Mouse (Mus musculus): ENCODE results near the gene Defa37. TPM values are rescaled to one million over a fixed set of nuclear protein-coding genes. Genes with fewer than 3 reads are reported as not detected.

Gene Defa37
- not detected for polyA plus RNA-seq (2017; shearing (Covaris generic))

GRCm38 (mm10) chr8:21565086-21565485, at the start of gene Defa37:
Gene Defa37, plus strand, starts transcription at chr8:21565386.

DNA sequence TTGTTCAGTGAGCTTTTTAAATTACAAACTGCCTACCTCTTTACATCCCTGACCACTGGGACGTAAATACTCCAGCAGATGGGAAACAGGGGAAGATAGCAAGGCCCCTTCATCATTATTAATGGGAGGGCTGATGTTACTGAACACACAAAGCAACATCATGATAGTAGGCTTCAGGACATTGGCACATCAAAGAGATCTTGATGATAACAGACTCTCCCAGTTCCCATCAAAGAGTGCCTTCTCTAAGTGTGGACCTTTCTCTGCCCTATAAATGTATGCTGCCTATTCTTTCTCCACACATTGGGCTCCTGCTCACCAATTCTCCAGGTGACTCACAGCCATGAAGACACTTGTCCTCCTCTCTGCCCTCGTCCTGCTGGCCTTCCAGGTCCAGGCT, 36.5 kb upstream of the Defa37 start, which contains the start of gene Defa32:
Defa32 (plus strand) TSS at position 301 of the 400 bp plus-strand sequence.

DNA sequence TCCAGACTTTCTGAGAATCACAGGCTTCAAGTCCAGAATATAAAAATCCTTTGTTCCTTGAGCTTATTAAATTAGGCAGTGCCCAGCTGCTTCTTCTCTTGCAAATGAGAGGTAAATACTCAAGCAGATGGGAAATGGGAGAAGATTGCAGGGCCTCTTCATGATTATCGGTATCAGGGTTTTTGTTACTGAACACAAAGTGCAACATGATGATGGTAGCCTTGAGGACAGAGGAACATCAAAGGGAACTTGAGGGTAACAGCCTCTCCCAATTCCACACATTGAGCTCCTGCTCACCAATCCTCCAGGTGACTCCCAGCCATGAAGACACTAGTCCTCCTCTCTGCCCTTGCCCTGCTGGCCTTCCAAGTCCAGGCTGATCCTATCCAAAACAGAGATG, 17.5 kb downstream of the Defa37 start, which contains the start of gene Defa28:
Defa28 (plus strand) TSS at position 301 of the 400 bp plus-strand sequence.

GRCm38 (mm10) chr8:21594408-21594807, 29.2 kb downstream of the Defa37 start, which contains the start of gene Gm7861:
Gene Gm7861, minus strand, starts transcription at chr8:21594508.

Other genes with a start within 250 kb of the Defa37 start
- gene Defa27, start 249.8 kb upstream of the Defa37 start, polyA plus RNA-seq (2017; shearing (Covaris generic)), result not detected
- gene Defa29, start 238.4 kb upstream of the Defa37 start, polyA plus RNA-seq (2017; shearing (Covaris generic)), result not detected
- not detected for gene Defa2, start 186.9 kb upstream of the Defa37 start, polyA plus RNA-seq (2017; shearing (Covaris generic))
- gene Defa33, start 173.6 kb upstream of the Defa37 start, polyA plus RNA-seq (2017; shearing (Covaris generic)), result not detected
- not detected for gene Defa36, start 138.0 kb upstream of the Defa37 start, polyA plus RNA-seq (2017; shearing (Covaris generic))
- not detected for gene Gm7849, start 108.8 kb upstream of the Defa37 start, polyA plus RNA-seq (2017; shearing (Covaris generic))
- gene Defa20, start 56.1 kb upstream of the Defa37 start, polyA plus RNA-seq (2017; shearing (Covaris generic)), result not detected
- not detected for gene Defa32, start 36.4 kb upstream of the Defa37 start, polyA plus RNA-seq (2017; shearing (Covaris generic))
- gene Defa28, start 17.6 kb downstream of the Defa37 start, polyA plus RNA-seq (2017; shearing (Covaris generic)), result not detected
- not detected for gene Gm7861, start 29.1 kb downstream of the Defa37 start, polyA plus RNA-seq (2017; shearing (Covaris generic))
- not detected for gene Defa26, start 52.8 kb downstream of the Defa37 start, polyA plus RNA-seq (2017; shearing (Covaris generic))
- gene Defa17, start 90.4 kb downstream of the Defa37 start, polyA plus RNA-seq (2017; shearing (Covaris generic)), result not detected
- gene Defa34, start 100.4 kb downstream of the Defa37 start, polyA plus RNA-seq (2017; shearing (Covaris generic)), result not detected
- gene AY761184, start 138.3 kb downstream of the Defa37 start, polyA plus RNA-seq (2017; shearing (Covaris generic)), result not detected
- gene Defa24, start 169.1 kb downstream of the Defa37 start, polyA plus RNA-seq (2017; shearing (Covaris generic)), result not detected

All from CD4-positive, CD25-positive, alpha-beta regulatory T cell, adult 9 weeks (primary cell).